Mouse (Mus musculus): ENCODE results near the gene Oxgr1. TPM values are rescaled to one million over a fixed set of nuclear protein-coding genes. Genes with fewer than 3 reads are reported as not detected.
"Not testable (repeated sequence)": the region's sequence is repeated elsewhere in the genome, so short reads cannot be mapped to it uniquely, and the experiment has no call there.

Gene Oxgr1
- polyA plus RNA-seq, 1 experiment from 2014 or later = not detected

GRCm38 (mm10) chr14:120009969-120010872, 32.0 kb downstream of the Oxgr1 start:
- no peak overlapping the region for H3K4me3 ChIP-seq
- WGBS = 69% methylated on average over 11 of the region's 11 CpGs
- no peaks in the 10 kb centered on the region for H3K27me3 ChIP-seq
- no peak overlapping the region for H3K27ac ChIP-seq
- ATAC-seq (replicated peaks; ENCODE audit: insufficient number of reproducible peaks, insufficient read depth, low FRiP score, low read depth) = no peak
- no peaks in the 10 kb centered on the region for H3K4me1 ChIP-seq (replicated peaks)
- H3K9me3 ChIP-seq (replicated peaks) = no peaks in the 10 kb centered on the region
- H3K9ac ChIP-seq = no peak overlapping the region
- H3K4me2 ChIP-seq = no peak overlapping the region
- no peaks in the 10 kb centered on the region for H3K36me3 ChIP-seq

- Histone ChIP-seq H3K27me3 (no peaks in the 10 kb centered on the region), H3K4me2 (no peak overlapping the region), H3K9me3 (replicated peaks) (no peaks in the 10 kb centered on the region), H3K4me3 (no peak overlapping the region), H3K9ac (no peak overlapping the region), H3K36me3 (no peaks in the 10 kb centered on the region), H3K4me1 (replicated peaks) (no peaks in the 10 kb centered on the region), H3K27ac (no peak overlapping the region)
- 15% methylated on average over 1 of the region's 1 CpGs for WGBS
- no peak for ATAC-seq (replicated peaks; ENCODE audit: insufficient number of reproducible peaks, insufficient read depth, low FRiP score, low read depth)
These were observed 37.1 kb downstream of the Oxgr1 start for GRCm38 (mm10) chr14:120005153-120005552.

GRCm38 (mm10) chr14:120003661-120004060, 38.6 kb downstream of the Oxgr1 start:
- no peak overlapping the region for H3K4me2 ChIP-seq
- no peaks in the 10 kb centered on the region for H3K9me3 ChIP-seq (replicated peaks)
- H3K36me3 ChIP-seq = no peaks in the 10 kb centered on the region
- no peak for ATAC-seq (replicated peaks; ENCODE audit: insufficient number of reproducible peaks, insufficient read depth, low FRiP score, low read depth)
- WGBS = 84% methylated on average over 7 of the region's 7 CpGs
- H3K4me3 ChIP-seq = no peak overlapping the region
- no peaks in the 10 kb centered on the region for H3K27me3 ChIP-seq
- no peaks in the 10 kb centered on the region for H3K4me1 ChIP-seq (replicated peaks)
- no peak overlapping the region for H3K27ac ChIP-seq
- H3K9ac ChIP-seq = no peak overlapping the region

GRCm38 (mm10) chr14:120002673-120003072, 39.6 kb downstream of the Oxgr1 start:
- no peak for ATAC-seq (replicated peaks; ENCODE audit: insufficient number of reproducible peaks, insufficient read depth, low FRiP score, low read depth)
- Histone ChIP-seq H3K4me3 (no peak overlapping the region), H3K27me3 (no peaks in the 10 kb centered on the region), H3K4me1 (replicated peaks) (no peaks in the 10 kb centered on the region), H3K27ac (no peak overlapping the region), H3K36me3 (no peaks in the 10 kb centered on the region), H3K9ac (no peak overlapping the region), H3K4me2 (no peak overlapping the region), H3K9me3 (replicated peaks) (no peaks in the 10 kb centered on the region)
- WGBS = 76% methylated on average over 4 of the region's 4 CpGs

- H3K4me1 ChIP-seq (replicated peaks) = 0 out of 2 replicates have a peak, but pooled peaks cover 2% of the 10 kb centered on the region
- H3K4me3 ChIP-seq = no peak overlapping the region
- no peak overlapping the region for H3K4me2 ChIP-seq
- H3K9me3 ChIP-seq (replicated peaks) = no peaks in the 10 kb centered on the region
- 63% methylated on average over 10 of the region's 10 CpGs for WGBS
- no peaks in the 10 kb centered on the region for H3K27me3 ChIP-seq
- no peak overlapping the region for H3K9ac ChIP-seq
- H3K36me3 ChIP-seq = no peaks in the 10 kb centered on the region
- H3K27ac ChIP-seq = no peak overlapping the region
- no peak for ATAC-seq (replicated peaks; ENCODE audit: insufficient number of reproducible peaks, insufficient read depth, low FRiP score, low read depth)
These were observed 52.6 kb downstream of the Oxgr1 start for GRCm38 (mm10) chr14:119989651-119990050.

- Histone ChIP-seq H3K27ac (no peak overlapping the region), H3K9ac (no peak overlapping the region), H3K4me1 (replicated peaks) (0 out of 2 replicates have a peak, but pooled peaks cover 2% of the 10 kb centered on the region), H3K4me3 (no peak overlapping the region), H3K4me2 (no peak overlapping the region), H3K36me3 (no peaks in the 10 kb centered on the region), H3K9me3 (replicated peaks) (no peaks in the 10 kb centered on the region), H3K27me3 (no peaks in the 10 kb centered on the region)
- ATAC-seq (replicated peaks; ENCODE audit: insufficient number of reproducible peaks, insufficient read depth, low FRiP score, low read depth) = no peak
- 54% methylated on average over 7 of the region's 7 CpGs for WGBS
These were observed 53.1 kb downstream of the Oxgr1 start for GRCm38 (mm10) chr14:119988937-119989645.

GRCm38 (mm10) chr14:119987257-119987656, 55.0 kb downstream of the Oxgr1 start:
- WGBS = 64% methylated on average over 1 of the region's 1 CpGs
- Histone ChIP-seq H3K4me1 (replicated peaks) (0 out of 2 replicates have a peak, but pooled peaks cover 2% of the 10 kb centered on the region), H3K36me3 (no peaks in the 10 kb centered on the region), H3K27me3 (no peaks in the 10 kb centered on the region), H3K27ac (no peak overlapping the region), H3K4me3 (no peak overlapping the region), H3K4me2 (no peak overlapping the region), H3K9ac (no peak overlapping the region), H3K9me3 (replicated peaks) (no peaks in the 10 kb centered on the region)
- ATAC-seq (replicated peaks; ENCODE audit: insufficient number of reproducible peaks, insufficient read depth, low FRiP score, low read depth) = no peak

GRCm38 (mm10) chr14:119986778-119987177, 55.5 kb downstream of the Oxgr1 start:
- WGBS = 72% methylated on average over 6 of the region's 6 CpGs
- H3K4me2 ChIP-seq = no peak overlapping the region
- no peak for ATAC-seq (replicated peaks; ENCODE audit: insufficient number of reproducible peaks, insufficient read depth, low FRiP score, low read depth)
- no peak overlapping the region for H3K27ac ChIP-seq
- no peaks in the 10 kb centered on the region for H3K27me3 ChIP-seq
- no peak overlapping the region for H3K4me3 ChIP-seq
- no peaks in the 10 kb centered on the region for H3K9me3 ChIP-seq (replicated peaks)
- H3K4me1 ChIP-seq (replicated peaks) = 0 out of 2 replicates have a peak, but pooled peaks cover 2% of the 10 kb centered on the region
- no peak overlapping the region for H3K9ac ChIP-seq
- H3K36me3 ChIP-seq = no peaks in the 10 kb centered on the region

- WGBS = 80% methylated on average over 7 of the region's 7 CpGs
- not testable (repeated sequence) for H3K4me1 ChIP-seq (replicated peaks); H3K9ac ChIP-seq; H3K9me3 ChIP-seq (replicated peaks); ATAC-seq (replicated peaks; ENCODE audit: insufficient number of reproducible peaks, insufficient read depth, low FRiP score, low read depth); H3K4me3 ChIP-seq; H3K36me3 ChIP-seq; H3K27ac ChIP-seq; H3K27me3 ChIP-seq; H3K4me2 ChIP-seq
These were observed 55.9 kb downstream of the Oxgr1 start for GRCm38 (mm10) chr14:119986351-119986750.

GRCm38 (mm10) chr14:119981314-119981713, 60.9 kb downstream of the Oxgr1 start:
- 61% methylated on average over 5 of the region's 5 CpGs for WGBS
- Histone ChIP-seq H3K36me3 (no peaks in the 10 kb centered on the region), H3K4me3 (no peak overlapping the region), H3K4me2 (no peak overlapping the region), H3K27ac (no peak overlapping the region), H3K9me3 (replicated peaks) (no peaks in the 10 kb centered on the region), H3K4me1 (replicated peaks) (no peaks in the 10 kb centered on the region), H3K9ac (no peak overlapping the region), H3K27me3 (no peaks in the 10 kb centered on the region)
- ATAC-seq (replicated peaks; ENCODE audit: insufficient number of reproducible peaks, insufficient read depth, low FRiP score, low read depth) = no peak

GRCm38 (mm10) chr14:119980698-119981235, 61.5 kb downstream of the Oxgr1 start:
- Histone ChIP-seq H3K27me3 (no peaks in the 10 kb centered on the region), H3K4me2 (no peak overlapping the region), H3K9ac (no peak overlapping the region), H3K4me1 (replicated peaks) (no peaks in the 10 kb centered on the region), H3K9me3 (replicated peaks) (no peaks in the 10 kb centered on the region), H3K36me3 (no peaks in the 10 kb centered on the region), H3K4me3 (no peak overlapping the region), H3K27ac (no peak overlapping the region)
- WGBS = 77% methylated on average over 6 of the region's 6 CpGs
- ATAC-seq (replicated peaks; ENCODE audit: insufficient number of reproducible peaks, insufficient read depth, low FRiP score, low read depth) = no peak

Measured in heart, embryonic 15.5 days (tissue).